ENCODE assay signal across 8 mouse cellular contexts in the genomic region with DNA sequence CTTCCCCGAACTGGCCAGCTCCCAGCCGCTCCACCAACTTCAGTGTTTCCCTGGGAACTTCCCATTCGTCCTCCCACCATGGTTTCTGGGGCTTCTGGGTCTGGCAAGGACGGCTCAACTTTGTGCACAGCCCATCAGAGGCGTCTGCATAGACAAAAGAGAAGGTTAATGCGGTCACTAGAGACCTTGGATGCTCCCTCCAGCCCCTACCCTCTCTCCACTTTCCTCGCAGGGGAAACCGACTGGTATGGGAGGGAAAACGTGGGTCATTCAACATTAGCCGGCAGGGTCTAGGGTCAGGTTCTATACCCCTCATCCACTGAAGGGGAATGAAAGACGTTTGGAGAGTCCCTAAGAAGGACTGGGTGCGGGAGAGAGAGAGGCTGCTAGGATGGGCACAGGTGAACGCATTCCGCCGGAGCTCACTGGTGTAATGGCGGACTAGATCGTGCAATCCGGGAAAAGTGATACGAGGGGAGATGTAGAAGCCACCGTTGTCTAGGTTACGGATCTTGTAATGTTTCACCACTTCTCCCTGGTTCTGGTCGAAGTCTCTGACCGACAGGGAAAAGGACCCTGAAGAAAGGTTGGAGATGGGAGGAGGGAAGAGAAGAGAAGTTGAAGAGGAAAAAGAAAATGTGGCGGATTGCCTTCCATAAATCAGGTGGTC. TPM values are rescaled to one million over a fixed set of nuclear protein-coding genes. Genes with fewer than 3 reads are reported as not detected.
A peak's percentile ranks its signal among the peaks of the same experiment; 100 is the strongest.
DNase-seq lines count a peak whose midpoint lies in the region; ATAC-seq and TF ChIP-seq lines count a peak whose summit lies in the region.

No protein-coding gene starts in this region.

- WGBS in kidney, embryonic 16.5 days, result under 1% methylated on average over 24 of the region's 24 CpGs
- under 1% methylated on average over 24 of the region's 24 CpGs for WGBS in embryonic facial prominence, embryonic 11.5 days
- WGBS in hindbrain, embryonic 15.5 days, result under 1% methylated on average over 24 of the region's 24 CpGs

- no peaks in the 10 kb centered on the region for H3K27me3 ChIP-seq in kidney, embryonic 16.5 days (ENCODE audit: insufficient read depth, low read length)
- no peaks in the 10 kb centered on the region for H3K27me3 ChIP-seq in embryonic facial prominence, embryonic 11.5 days (ENCODE audit: control insufficient read depth, insufficient read depth, low read length)
- H3K27me3 ChIP-seq in hindbrain, embryonic 15.5 days, result no peaks in the 10 kb centered on the region

- H3K4me3 ChIP-seq in kidney, embryonic 16.5 days (ENCODE audit: low read length), result peak overlapping the region; percentile 69
- H3K4me3 ChIP-seq in ES-E14 (ENCODE audit: insufficient read depth in 1 of 2, low read depth in 1 of 2, low read length in 2 of 2, poor library complexity in 1 of 2, severe bottlenecking in 1 of 2), result peak overlapping the region; percentile 70 to 87
- peak overlapping the region; percentile 51 for H3K4me3 ChIP-seq in embryonic facial prominence, embryonic 11.5 days (ENCODE audit: low read depth, low read length)
- H3K4me3 ChIP-seq in hindbrain, embryonic 15.5 days, result peak overlapping the region; percentile 44

- peak overlapping the region; percentile 77 for H3K9ac ChIP-seq in kidney, embryonic 16.5 days (replicated peaks; ENCODE audit: low read length)
- H3K9ac ChIP-seq in ES-E14 (ENCODE audit: insufficient read depth, low read depth, low read length, poor library complexity, severe bottlenecking), result peak overlapping the region; percentile 90
- peak overlapping the region; percentile 65 for H3K9ac ChIP-seq in embryonic facial prominence, embryonic 11.5 days (replicated peaks; ENCODE audit: low read length)
- peak overlapping the region; percentile 54 for H3K9ac ChIP-seq in hindbrain, embryonic 15.5 days

- H3K27ac ChIP-seq in kidney, embryonic 16.5 days (ENCODE audit: low read length), result peak overlapping the region; percentile 86
- peak overlapping the region; percentile 80; the same call in 1 of the 2 replicates for H3K27ac ChIP-seq in ES-E14 (ENCODE audit: insufficient read depth, low read depth, low read length, poor library complexity, severe bottlenecking)
- no peak overlapping the region for H3K27ac ChIP-seq in embryonic facial prominence, embryonic 11.5 days (replicated peaks; ENCODE audit: low read depth, low read length)
- peak overlapping the region; percentile 86 for H3K27ac ChIP-seq in hindbrain, embryonic 15.5 days (replicated peaks)

- no peaks in the 10 kb centered on the region for H3K36me3 ChIP-seq in kidney, embryonic 16.5 days (ENCODE audit: insufficient read depth, low read length)
- peaks cover 2% of the 10 kb centered on the region; the same call in 1 of the 2 replicates for H3K36me3 ChIP-seq in ES-E14 (ENCODE audit: control insufficient read depth, insufficient read depth, low read length, poor library complexity, severe bottlenecking)
- H3K36me3 ChIP-seq in embryonic facial prominence, embryonic 11.5 days (replicated peaks; ENCODE audit: control insufficient read depth, insufficient read depth, low read depth, low read length), result no peaks in the 10 kb centered on the region
- H3K36me3 ChIP-seq in hindbrain, embryonic 15.5 days, result no peaks in the 10 kb centered on the region

- in situ Hi-C loops in ES-E14 (cut with MboI; ENCODE audit: low sequenced_read_pairs in 2 of 2, unreplicated experiment in 2 of 2), result no loop called here

- peaks cover 24% of the 10 kb centered on the region for H3K4me1 ChIP-seq in kidney, embryonic 16.5 days (ENCODE audit: insufficient read depth, low read length)
- peaks cover 5 to 16% of the 10 kb centered on the region in 2 experiments; a peak in 3 of 4 replicates for H3K4me1 ChIP-seq in ES-E14 (ENCODE audit: control insufficient read depth in 2 of 2, insufficient read depth in 2 of 2, low read length in 2 of 2, poor library complexity in 1 of 2)
- H3K4me1 ChIP-seq in embryonic facial prominence, embryonic 11.5 days (ENCODE audit: control insufficient read depth, insufficient read depth, low read length), result no peaks in the 10 kb centered on the region
- H3K4me1 ChIP-seq in hindbrain, embryonic 15.5 days (replicated peaks), result peaks cover 22% of the 10 kb centered on the region

- no peaks in the 10 kb centered on the region for H3K9me3 ChIP-seq in kidney, embryonic 16.5 days (ENCODE audit: low read length)
- no peaks in the 10 kb centered on the region for H3K9me3 ChIP-seq in ES-E14 (ENCODE audit: control insufficient read depth, insufficient read depth, low read depth, low read length)
- H3K9me3 ChIP-seq in embryonic facial prominence, embryonic 11.5 days (replicated peaks; ENCODE audit: control insufficient read depth, low read length), result no peaks in the 10 kb centered on the region
- no peaks in the 10 kb centered on the region for H3K9me3 ChIP-seq in hindbrain, embryonic 15.5 days

- ATAC-seq in kidney, embryonic 16.5 days (ENCODE audit: low FRiP score, low TSS enrichment), result peak; percentile 74
- ATAC-seq in embryonic facial prominence, embryonic 11.5 days (replicated peaks; ENCODE audit: insufficient number of reproducible peaks, low FRiP score, low TSS enrichment, low read depth), result peak; percentile 44; the same call in 1 of the 2 replicates
- ATAC-seq in hindbrain, embryonic 15.5 days (ENCODE audit: low FRiP score, low read depth), result peak; percentile 76
- ATAC-seq in megakaryocyte, adult 5-6 weeks (ENCODE audit: poor library complexity, severe bottlenecking), result peak; percentile 17; the same call in 1 of the 2 replicates

- no peak for DNase-seq in kidney, adult 8-10 months
- no peak for DNase-seq in ES-E14 (ENCODE audit: low read depth, low spot score)
- DNase-seq in embryonic facial prominence, embryonic 11.5 days (ENCODE audit: low spot score), result no peak
- DNase-seq in testis, postnatal 10 days (ENCODE audit: low spot score), result peak; percentile 52
- DNase-seq in right cerebral cortex, postnatal 14 days, result no peak

- H3K4me2 ChIP-seq in kidney, embryonic 16.5 days (replicated peaks; ENCODE audit: low read depth, low read length), result peak overlapping the region; percentile 87
- peak overlapping the region; percentile 82 for H3K4me2 ChIP-seq in embryonic facial prominence, embryonic 11.5 days (ENCODE audit: low read depth, low read length)
- peak overlapping the region; percentile 83 for H3K4me2 ChIP-seq in hindbrain, embryonic 15.5 days

TF ChIP-seq in ES-E14, 5 proteins besides CTCF, POLR2A, EP300 and RAD21:
- no peak for TF ChIP-seq ZNF384 (IDR thresholded peaks at IDR 0.05; ENCODE audit: low read depth, low read length)
- TF ChIP-seq CHD2 (IDR thresholded peaks at IDR 0.05; ENCODE audit: low read depth, low read length), result no peak
- no peak for TF ChIP-seq MAFK (IDR thresholded peaks at IDR 0.05; ENCODE audit: insufficient read depth, low read depth, low read length)
- 0 out of 2 replicates have a peak, but pooled peaks have one; percentile 20 for TF ChIP-seq HCFC1 (IDR thresholded peaks at IDR 0.05; ENCODE audit: borderline replicate concordance, insufficient read depth, low read length)
- no peak for TF ChIP-seq ZC3H11A (IDR thresholded peaks at IDR 0.05; ENCODE audit: borderline replicate concordance, low read depth, low read length)
TF ChIP-seq in ES-E14: peak in this region for 1.

RNA-seq across cellular contexts. Expression of gene Hdac1, which starts 13.5 kb away (rescaled TPM):
- polyA plus RNA-seq in kidney, embryonic 16.5 days (2015; fragmentation: Nextera tagmentation; extraction: Ambion mirVana), result 285 and 304 TPM in 2 replicates
- total RNA-seq in ES-E14 (2012; rRNA removed), result 96.0 and 102 TPM in 2 replicates
- polyA plus RNA-seq in embryonic facial prominence, embryonic 11.5 days (2014; fragmentation: Nextera tagmentation; extraction: Ambion mirVana), result 271 and 273 TPM in 2 replicates
- polyA plus RNA-seq in hindbrain, embryonic 15.5 days (2015; fragmentation: Nextera tagmentation; extraction: Ambion mirVana), result 84.7 and 92.2 TPM in 2 replicates
- 94.1 and 98.6 TPM in 2 replicates for total RNA-seq in megakaryocyte, adult 5-6 weeks (2015)
- 68.6 and 75.0 TPM in 2 replicates for total RNA-seq in megakaryocyte, adult 5-6 weeks (2017)

RNA-seq across cellular contexts. Expression of gene Lck, which starts 17.4 kb away (rescaled TPM):
- polyA plus RNA-seq in kidney, embryonic 16.5 days (2015; fragmentation: Nextera tagmentation; extraction: Ambion mirVana), result 10.8 and 13.0 TPM in 2 replicates
- 19.1 and 36.6 TPM in 2 replicates for total RNA-seq in ES-E14 (2012; rRNA removed)
- 11.3 and 14.2 TPM in 2 replicates for polyA plus RNA-seq in embryonic facial prominence, embryonic 11.5 days (2014; fragmentation: Nextera tagmentation; extraction: Ambion mirVana)
- 11.7 and 13.6 TPM in 2 replicates for polyA plus RNA-seq in hindbrain, embryonic 15.5 days (2015; fragmentation: Nextera tagmentation; extraction: Ambion mirVana)
- total RNA-seq in megakaryocyte, adult 5-6 weeks (2015), result 5.6 and 8.2 TPM in 2 replicates
- 6.0 and 6.9 TPM in 2 replicates for total RNA-seq in megakaryocyte, adult 5-6 weeks (2017)

RNA-seq across cellular contexts. Expression of gene Fam167b, which starts 22.4 kb away (rescaled TPM):
- polyA plus RNA-seq in kidney, embryonic 16.5 days (2015; fragmentation: Nextera tagmentation; extraction: Ambion mirVana), result 35.9 and 37.8 TPM in 2 replicates
- not detected in 2 replicates for total RNA-seq in ES-E14 (2012; rRNA removed)
- 2.9 and 3.2 TPM in 2 replicates for polyA plus RNA-seq in embryonic facial prominence, embryonic 11.5 days (2014; fragmentation: Nextera tagmentation; extraction: Ambion mirVana)
- polyA plus RNA-seq in hindbrain, embryonic 15.5 days (2015; fragmentation: Nextera tagmentation; extraction: Ambion mirVana), result 0.24 and 0.34 TPM in 2 replicates
- not detected in 2 replicates for total RNA-seq in megakaryocyte, adult 5-6 weeks (2015)
- total RNA-seq in megakaryocyte, adult 5-6 weeks (2017), result not detected in 2 replicates

RNA-seq across cellular contexts. Expression of gene Marcksl1, which starts 42.6 kb away (rescaled TPM):
- 761 and 859 TPM in 2 replicates for polyA plus RNA-seq in kidney, embryonic 16.5 days (2015; fragmentation: Nextera tagmentation; extraction: Ambion mirVana)
- 175 and 233 TPM in 2 replicates for total RNA-seq in ES-E14 (2012; rRNA removed)
- 1,559 and 1,563 TPM in 2 replicates for polyA plus RNA-seq in embryonic facial prominence, embryonic 11.5 days (2014; fragmentation: Nextera tagmentation; extraction: Ambion mirVana)
- 1,671 and 1,849 TPM in 2 replicates for polyA plus RNA-seq in hindbrain, embryonic 15.5 days (2015; fragmentation: Nextera tagmentation; extraction: Ambion mirVana)
- 28.5 and 32.6 TPM in 2 replicates for total RNA-seq in megakaryocyte, adult 5-6 weeks (2015)
- total RNA-seq in megakaryocyte, adult 5-6 weeks (2017), result 25.4 and 29.3 TPM in 2 replicates

RNA-seq across cellular contexts. Expression of gene Eif3i, which starts 44.5 kb away (rescaled TPM):
- polyA plus RNA-seq in kidney, embryonic 16.5 days (2015; fragmentation: Nextera tagmentation; extraction: Ambion mirVana), result 296 and 307 TPM in 2 replicates
- total RNA-seq in ES-E14 (2012; rRNA removed), result 297 and 328 TPM in 2 replicates
- polyA plus RNA-seq in embryonic facial prominence, embryonic 11.5 days (2014; fragmentation: Nextera tagmentation; extraction: Ambion mirVana), result 284 and 293 TPM in 2 replicates
- polyA plus RNA-seq in hindbrain, embryonic 15.5 days (2015; fragmentation: Nextera tagmentation; extraction: Ambion mirVana), result 203 and 206 TPM in 2 replicates
- total RNA-seq in megakaryocyte, adult 5-6 weeks (2015), result 186 and 204 TPM in 2 replicates
- 140 and 156 TPM in 2 replicates for total RNA-seq in megakaryocyte, adult 5-6 weeks (2017)

Comparison
In these comparisons a context has a peak if more than half of its experiments do, and no peak if none do; other contexts are left out.
1. ATAC-seq: peak in every context shown above with its lines; median percentile 76 in hindbrain, embryonic 15.5 days; 74 in kidney, embryonic 16.5 days; 44 in embryonic facial prominence, embryonic 11.5 days; 17 in megakaryocyte, adult 5-6 weeks.